Mouse (Mus musculus) adrenal gland, postnatal 10 days (tissue): Measurements from ENCODE around the gene Fam178b. TPM values are rescaled to one million over a fixed set of nuclear protein-coding genes. Genes with fewer than 3 reads are reported as not detected.

ENCODE experiments used
- DNase-seq: peaks from one replicate; pipeline ENCODE4 v3.0.0; 2021; ENCODE audit warnings: mixed read lengths
- total RNA-seq, 2 experiments: library from RNA; stranded (reverse); gene quantifications; 2 replicates each; pipeline ENCODE4 v1.2.3; 2021

Gene Fam178b
- total RNA-seq, 2 experiments from 2014 or later, result 0.72 to 0.82 TPM

- peak; percentile 42 for DNase-seq
Observed at GRCm38 (mm10) chr1:36588476-36589450, 94.2 kb downstream of the Fam178b start.

DNA sequence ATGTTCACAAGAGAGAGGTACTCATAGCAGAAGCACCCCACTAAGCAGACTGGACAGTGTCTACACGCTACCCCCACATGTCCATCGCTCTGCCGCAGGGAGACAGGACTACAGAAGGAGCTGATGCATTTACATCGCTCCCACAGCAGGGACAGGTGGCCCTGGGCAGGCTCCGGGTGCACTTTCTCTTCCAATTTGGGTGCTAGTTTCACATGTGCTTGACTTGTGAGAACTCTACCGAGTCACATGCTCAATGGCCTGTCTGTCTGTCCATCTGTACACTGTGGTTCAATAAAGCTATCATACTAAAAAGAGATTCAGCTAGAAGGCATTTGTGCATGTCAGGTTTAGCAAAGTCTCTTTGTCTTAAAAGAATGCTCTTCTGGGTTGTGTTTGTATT lies 95.1 kb downstream of the Fam178b start:
- no peak for DNase-seq

- no peak for DNase-seq
Observed at GRCm38 (mm10) chr1:36586288-36586687, 96.7 kb downstream of the Fam178b start.

GRCm38 (mm10) chr1:36583408-36584116 lies 99.4 kb downstream of the Fam178b start:
- peak; percentile 1 for DNase-seq

DNA sequence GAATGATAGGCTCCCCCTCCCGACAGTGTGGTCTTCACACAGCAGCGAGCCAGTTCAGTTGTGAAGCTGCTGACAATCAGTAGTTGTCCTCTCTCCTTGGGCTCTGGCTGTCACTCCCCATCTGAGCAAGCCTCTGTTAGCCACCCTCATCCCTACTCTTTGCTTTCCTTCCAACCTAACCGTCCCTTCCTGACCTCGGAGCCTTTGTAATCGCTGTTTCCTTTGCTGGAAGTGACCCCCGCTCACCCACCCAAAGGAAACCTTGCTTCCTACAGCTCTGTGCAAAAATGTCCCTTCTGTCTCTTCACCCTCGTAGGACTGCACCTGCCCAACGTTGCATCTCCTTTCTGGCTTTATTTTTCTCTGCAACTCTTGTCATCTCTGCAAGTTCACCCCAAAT lies 100.8 kb downstream of the Fam178b start:
- peak; percentile 7 for DNase-seq

GRCm38 (mm10) chr1:36581260-36581659 lies 101.7 kb downstream of the Fam178b start:
- DNase-seq, result no peak

GRCm38 (mm10) chr1:36580384-36581207 lies 102.4 kb downstream of the Fam178b start:
- DNase-seq, result peak; percentile 73

DNA sequence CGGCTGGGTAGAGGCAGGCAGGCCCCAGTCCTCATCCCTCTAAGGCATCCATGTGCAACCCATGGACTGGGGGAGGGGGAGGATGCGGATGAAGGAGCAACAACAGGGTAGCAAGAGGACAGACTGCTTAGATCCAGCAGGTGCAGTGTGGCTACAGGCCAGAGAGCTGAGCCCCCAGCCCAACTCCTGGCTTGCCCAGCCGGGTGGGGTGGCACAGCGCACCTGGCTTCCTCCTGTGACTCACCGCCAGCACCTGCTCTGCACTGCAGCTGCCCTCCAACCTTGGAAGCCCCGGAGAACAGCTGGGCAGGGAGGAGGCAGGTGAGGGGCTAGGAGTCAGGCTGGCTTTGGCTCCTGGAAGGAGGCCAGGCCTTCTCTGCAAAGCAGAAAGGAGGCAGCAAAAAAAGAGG lies 103.0 kb downstream of the Fam178b start:
- DNase-seq, result no peak

GRCm38 (mm10) chr1:36576991-36577675 lies 105.8 kb downstream of the Fam178b start:
- DNase-seq, result no peak

GRCm38 (mm10) chr1:36575347-36575746 lies 107.6 kb downstream of the Fam178b start:
- no peak for DNase-seq

GRCm38 (mm10) chr1:36574196-36574955 lies 108.6 kb downstream of the Fam178b start:
- no peak for DNase-seq

DNA sequence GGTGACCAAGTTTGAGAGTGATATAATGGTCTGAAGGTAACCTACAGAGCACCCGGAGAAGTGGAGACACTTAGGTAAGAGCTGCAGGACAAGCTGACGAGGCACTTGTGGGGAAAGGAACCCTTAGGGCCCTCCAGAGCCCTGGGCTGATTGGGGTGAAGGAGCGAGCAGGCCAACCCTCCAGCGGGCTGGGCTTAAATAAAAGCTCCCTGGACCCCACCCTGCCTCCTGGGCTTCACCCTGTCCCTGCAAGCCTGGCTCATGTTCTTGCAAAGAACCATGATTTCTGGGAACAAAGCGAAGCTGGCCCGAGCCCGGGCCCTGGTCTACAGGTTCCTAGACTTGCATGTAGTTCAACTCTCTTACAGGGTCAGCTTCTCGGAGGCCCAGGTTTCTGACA lies 109.5 kb downstream of the Fam178b start:
- DNase-seq, result no peak

GRCm38 (mm10) chr1:36572709-36573108 lies 110.3 kb downstream of the Fam178b start:
- DNase-seq, result no peak

DNA sequence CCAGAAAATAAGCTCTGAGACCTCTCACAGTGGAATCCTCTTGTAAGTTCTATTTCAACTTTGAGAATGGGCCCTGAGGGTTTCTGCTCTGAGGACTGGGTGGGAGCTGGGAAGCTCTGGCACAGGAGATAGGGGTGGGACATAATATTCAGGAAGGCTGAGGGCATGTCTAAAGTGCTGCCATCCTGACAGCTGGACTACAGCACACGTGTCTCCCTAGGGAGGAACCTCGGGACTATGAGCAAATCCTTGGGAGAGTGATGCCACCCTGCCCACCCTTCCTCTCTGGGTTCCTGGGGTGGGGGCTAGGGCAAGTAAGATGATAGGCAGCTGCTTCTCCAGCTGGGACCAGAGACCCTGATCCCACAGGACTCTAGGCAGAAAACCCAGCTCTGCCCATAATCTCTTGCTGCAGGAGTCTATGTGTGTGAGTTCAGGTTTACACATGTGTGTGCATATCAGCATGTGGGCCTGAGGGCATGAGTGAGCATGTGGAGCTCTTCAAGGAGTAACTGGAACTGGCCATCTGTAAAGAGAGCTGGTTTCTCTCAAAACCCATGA lies 110.8 kb downstream of the Fam178b start:
- no peak for DNase-seq

- DNase-seq, result peak; percentile 77
Observed at GRCm38 (mm10) chr1:36571627-36572026, 111.4 kb downstream of the Fam178b start.

DNA sequence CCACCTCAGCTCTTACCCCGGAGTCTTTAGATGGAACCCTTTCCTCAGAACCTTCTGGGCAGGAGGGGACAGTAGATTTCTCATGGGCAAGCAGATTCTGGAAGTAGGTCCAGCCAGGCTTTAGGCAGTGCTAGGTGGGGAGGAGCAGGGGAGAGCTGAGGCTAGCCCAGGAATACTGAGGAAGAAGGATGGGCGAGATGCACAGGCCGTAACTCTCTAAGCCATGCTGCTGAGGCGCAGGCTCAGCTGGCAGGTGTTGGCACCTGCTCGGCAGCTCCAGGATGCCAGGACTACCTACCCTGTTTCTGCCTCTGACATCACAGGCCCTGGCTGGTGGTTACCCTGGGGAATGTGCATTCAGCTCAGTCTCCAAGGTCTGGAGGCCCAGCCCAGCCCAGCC lies 112.7 kb downstream of the Fam178b start:
- no peak for DNase-seq

GRCm38 (mm10) chr1:36569694-36570276 lies 113.2 kb downstream of the Fam178b start:
- DNase-seq, result no peak

GRCm38 (mm10) chr1:36568776-36569175 lies 114.2 kb downstream of the Fam178b start:
- DNase-seq, result no peak

- no peak for DNase-seq
Observed at GRCm38 (mm10) chr1:36567818-36568603, 115.0 kb downstream of the Fam178b start.
